Mouse (Mus musculus) hindbrain, embryonic 11.5 days (tissue): ENCODE data around the gene Fut2. TPM values are rescaled to one million over a fixed set of nuclear protein-coding genes. Genes with fewer than 3 reads are reported as not detected.

ENCODE experiments used
- ATAC-seq: fragments of 200-750 bp; cut with Nextera tagmentation; 2 replicates; pipeline ENCODE4 v1.8.0; 2017; ENCODE audit warnings: mild to moderate bottlenecking, moderate TSS enrichment, moderate library complexity; ENCODE audit not compliant: low FRiP score
- DNase-seq: peaks from one replicate; pipeline ENCODE4 v3.0.0-alpha.2; 2015; ENCODE audit warnings: low spot score
- H3K27ac ChIP-seq: fragments of 300-500 bp; sonication (generic); 2 replicates; pipeline ENCODE4 v1.5.1; 2014; ENCODE audit warnings: mild to moderate bottlenecking, low read depth, low read length
- H3K27me3 ChIP-seq: fragments of 300-500 bp; sonication (generic); 2 replicates; pipeline ENCODE4 v1.6.1; 2014; ENCODE audit warnings: mild to moderate bottlenecking, low read length, moderate library complexity, mixed read lengths; ENCODE audit not compliant: control insufficient read depth, insufficient read depth
- H3K36me3 ChIP-seq: fragments of 300-500 bp; sonication (generic); 2 replicates; pipeline ENCODE4 v1.6.1; 2014; ENCODE audit warnings: mild to moderate bottlenecking, low read length, moderate library complexity, mixed read lengths; ENCODE audit not compliant: control insufficient read depth, insufficient read depth
- H3K4me1 ChIP-seq: fragments of 300-500 bp; sonication (generic); replicated peaks from 2 replicates; pipeline ENCODE4 v1.6.1; 2014; ENCODE audit warnings: low read length, mixed read lengths; ENCODE audit not compliant: control insufficient read depth, insufficient read depth
- H3K4me2 ChIP-seq: fragments of 300-500 bp; sonication (generic); replicated peaks from 2 replicates; pipeline ENCODE4 v1.6.1; 2014; ENCODE audit warnings: mild to moderate bottlenecking, low read depth, low read length
- H3K4me3 ChIP-seq: fragments of 300-500 bp; sonication (generic); 2 replicates; pipeline ENCODE4 v1.5.1; 2014; ENCODE audit warnings: low read depth, low read length
- H3K9ac ChIP-seq: fragments of 300-500 bp; sonication (generic); 2 replicates; pipeline ENCODE4 v1.6.1; 2014; ENCODE audit warnings: low read depth, low read length
- H3K9me3 ChIP-seq: fragments of 300-500 bp; sonication (generic); 2 replicates; pipeline ENCODE4 v1.6.1; 2016; ENCODE audit warnings: low read length; ENCODE audit not compliant: control insufficient read depth
- WGBS: fragments of 180-500 bp; shearing (Covaris S2); extraction: QIAGEN DNeasy Blood & Tissue Kit; methylation state at CpG from one replicate; pipeline ENCODE4 v1.1.7; 2014; 5-methylcytosine and 5-hydroxymethylcytosine counted together
- polyA plus RNA-seq: library from polyadenylated mRNA; unstranded; fragments of >200 nt; fragmentation: Nextera tagmentation; extraction: Ambion mirVana; gene quantifications from 2 replicates; pipeline ENCODE4 v1.2.1, GENCODE M21; 2014

The Fut2 gene
- polyA plus RNA-seq, 1 experiment from 2014 or later, result 0.06 TPM

DNA sequence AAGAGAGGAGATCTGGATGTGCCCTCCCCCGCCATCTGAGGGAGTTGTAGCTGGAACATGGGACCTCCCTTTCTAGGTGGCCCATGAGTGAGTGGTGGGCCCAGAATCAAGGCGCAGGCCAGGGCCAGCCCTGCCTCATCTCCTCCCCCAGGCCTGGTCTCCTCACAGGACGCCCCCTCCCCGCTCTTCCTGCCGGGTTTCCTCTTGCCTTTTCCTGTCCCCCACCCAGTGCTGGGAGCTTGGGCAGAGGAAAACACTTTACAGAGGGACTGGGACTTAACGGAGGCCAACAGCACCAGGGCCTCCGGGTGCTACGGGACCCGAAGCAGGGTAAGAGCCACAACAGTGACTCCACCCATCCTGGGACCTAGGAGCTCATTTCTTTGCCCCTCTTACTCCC lies 38.9 kb downstream of the Fut2 start, which contains the start of gene Rasip1:
Gene Rasip1, plus strand, starts transcription at position 228 of the 400 bp plus-strand sequence.
- no peak for ATAC-seq
- H3K36me3 ChIP-seq, result no peaks in the 10 kb centered on the region
- peak within 1 kb of the TSS; percentile 69 for H3K9ac ChIP-seq
- peaks cover 14% of the 10 kb centered on the region for H3K27me3 ChIP-seq
- peak within 1 kb of the TSS; percentile 49 for H3K4me3 ChIP-seq
- no peak within 1 kb of the TSS; the same call in 1 of the 2 replicates for H3K27ac ChIP-seq
- H3K4me1 ChIP-seq, result peaks cover under 1% of the 10 kb centered on the region; the same call in 1 of the 2 replicates
- H3K4me2 ChIP-seq, result peak within 1 kb of the TSS; percentile 93
- WGBS, result 86% methylated on average over 9 of the region's 9 CpGs
- DNase-seq, result no peak
- no peaks in the 10 kb centered on the region for H3K9me3 ChIP-seq

DNA sequence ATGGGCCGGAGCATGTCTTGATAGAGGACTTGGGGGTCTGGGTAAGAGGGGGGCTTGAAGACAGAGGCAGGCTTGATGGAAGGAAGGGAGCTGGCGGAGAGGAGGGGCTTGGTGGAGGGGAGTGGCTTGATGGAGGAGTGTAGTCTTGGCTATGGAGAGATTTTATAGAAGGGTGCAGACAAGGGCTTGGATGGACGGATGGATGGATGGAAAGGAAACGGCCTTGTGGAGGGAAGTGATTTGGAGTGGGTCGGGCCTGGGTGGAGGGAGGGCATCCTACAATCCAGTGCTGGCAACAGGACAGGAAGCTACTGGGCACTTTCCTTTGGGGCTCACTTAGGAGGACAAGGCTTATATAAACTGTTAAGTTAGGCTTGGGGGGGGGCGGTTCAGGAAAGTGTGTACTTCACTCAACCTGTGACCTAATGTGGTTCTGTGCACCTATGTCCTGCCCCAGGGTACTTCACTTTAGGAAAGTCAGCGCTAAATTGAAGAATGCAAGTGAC lies 39.6 kb downstream of the Fut2 start:
- Histone ChIP-seq H3K4me3 (no peak overlapping the region), H3K4me1 (no peaks in the 10 kb centered on the region), H3K27me3 (peaks cover 12% of the 10 kb centered on the region), H3K36me3 (no peaks in the 10 kb centered on the region), H3K9ac (no peak overlapping the region), H3K27ac (no peak overlapping the region), H3K9me3 (no peaks in the 10 kb centered on the region), H3K4me2 (no peak overlapping the region)
- ATAC-seq (no peak), DNase-seq (no peak)
- WGBS, result 91% methylated on average over 7 of the region's 7 CpGs

DNA sequence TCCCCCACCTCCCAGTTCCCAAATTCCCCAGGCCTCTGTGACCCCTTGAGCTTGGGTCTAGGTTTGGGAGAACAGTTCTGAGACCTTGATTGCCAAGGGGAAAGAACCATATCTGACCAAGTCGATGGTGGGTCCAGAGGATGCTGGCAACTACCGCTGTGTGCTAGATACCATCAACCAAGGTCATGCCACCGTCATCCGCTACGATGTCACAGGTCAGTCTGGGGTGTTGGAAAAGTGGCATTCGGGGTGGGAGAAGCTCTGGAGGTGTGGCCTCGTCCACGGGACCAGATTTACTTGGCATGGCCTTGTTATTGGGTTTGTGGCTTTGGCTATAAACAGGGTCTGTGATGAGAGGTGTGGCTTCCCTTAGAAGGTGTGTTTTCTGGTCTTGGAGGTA lies 40.7 kb downstream of the Fut2 start:
- H3K9ac ChIP-seq, result no peak overlapping the region
- H3K4me1 ChIP-seq, result no peaks in the 10 kb centered on the region
- H3K4me3 ChIP-seq, result no peak overlapping the region
- no peak overlapping the region for H3K4me2 ChIP-seq
- ATAC-seq, result no peak
- no peaks in the 10 kb centered on the region for H3K9me3 ChIP-seq
- H3K27ac ChIP-seq, result no peak overlapping the region
- no peaks in the 10 kb centered on the region for H3K36me3 ChIP-seq
- 94% methylated on average over 8 of the region's 8 CpGs for WGBS
- DNase-seq, result no peak
- peaks cover 12% of the 10 kb centered on the region for H3K27me3 ChIP-seq

DNA sequence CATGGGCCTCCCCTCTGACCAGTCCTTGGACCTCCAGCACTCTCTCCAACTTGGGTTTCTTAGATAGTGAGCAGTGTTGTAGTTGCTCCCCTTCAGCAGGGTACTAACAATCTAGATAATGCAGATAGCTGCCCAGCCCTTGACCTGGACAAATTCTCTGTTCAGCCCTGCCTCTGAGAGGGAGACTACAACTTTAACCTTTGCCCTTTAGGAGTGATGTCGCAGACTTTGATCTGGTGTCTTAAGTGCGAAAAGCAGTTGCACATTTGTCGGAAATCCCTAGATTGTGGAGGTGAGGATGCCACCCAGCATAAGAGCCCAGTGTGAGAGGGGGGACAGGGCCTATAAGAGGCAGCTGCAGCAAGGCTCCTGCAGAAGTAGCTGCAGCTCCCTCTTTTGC lies 41.5 kb downstream of the Fut2 start:
- Histone ChIP-seq H3K9me3 (no peaks in the 10 kb centered on the region), H3K4me2 (no peak overlapping the region), H3K36me3 (no peaks in the 10 kb centered on the region), H3K4me1 (no peaks in the 10 kb centered on the region), H3K4me3 (no peak overlapping the region), H3K27ac (no peak overlapping the region), H3K9ac (no peak overlapping the region), H3K27me3 (peaks cover 12% of the 10 kb centered on the region)
- ATAC-seq (no peak), DNase-seq (no peak)
- 86% methylated on average over 3 of the region's 3 CpGs for WGBS

DNA sequence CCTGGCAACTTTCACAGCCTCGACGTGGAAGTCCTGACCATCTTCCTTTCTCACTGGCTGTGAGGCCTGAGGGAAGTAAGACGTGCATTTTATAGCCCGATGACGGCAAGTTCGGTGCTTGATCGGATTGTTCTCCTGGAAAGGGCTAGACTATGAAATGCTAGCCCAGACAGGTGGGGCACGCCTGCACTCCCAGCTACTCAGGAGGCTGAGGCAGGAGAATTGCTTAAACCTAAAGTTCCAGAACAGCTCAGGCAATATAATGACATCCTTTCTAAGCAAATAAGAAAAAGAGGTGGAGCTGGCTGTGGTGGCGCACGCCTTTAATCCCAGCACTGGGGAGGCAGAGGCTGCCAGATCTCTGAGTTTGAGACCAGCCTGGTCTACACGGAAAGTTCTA lies 42.7 kb downstream of the Fut2 start:
- H3K4me2 ChIP-seq, result no peak overlapping the region
- H3K9me3 ChIP-seq, result no peaks in the 10 kb centered on the region
- no peak overlapping the region for H3K4me3 ChIP-seq
- 95% methylated on average over 11 of the region's 11 CpGs for WGBS
- peaks cover 12% of the 10 kb centered on the region for H3K27me3 ChIP-seq
- DNase-seq (no peak), ATAC-seq (no peak)
- no peak overlapping the region for H3K9ac ChIP-seq
- no peak overlapping the region for H3K27ac ChIP-seq
- no peaks in the 10 kb centered on the region for H3K36me3 ChIP-seq
- H3K4me1 ChIP-seq, result no peaks in the 10 kb centered on the region

DNA sequence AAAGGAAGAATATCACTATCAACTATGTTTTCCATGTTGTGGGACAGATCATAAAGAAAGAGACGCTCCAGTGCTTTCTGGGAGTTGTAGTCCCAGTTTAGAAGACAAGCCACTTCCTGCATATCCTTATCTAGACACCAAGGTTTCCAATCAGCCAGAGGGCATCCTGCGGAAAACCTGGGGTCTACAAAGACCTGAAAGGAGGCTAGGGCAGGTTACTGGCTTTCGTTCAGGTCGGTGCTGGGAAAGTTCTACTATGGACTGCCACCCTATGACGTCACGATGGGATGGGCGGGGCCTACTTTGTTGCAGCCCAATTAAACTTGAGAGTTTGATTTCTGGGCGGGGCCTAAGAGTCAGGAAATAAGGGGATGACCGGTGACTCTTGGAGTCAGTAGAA lies 44.8 kb downstream of the Fut2 start, which contains the start of gene Izumo1:
Gene Izumo1, plus strand, starts transcription at position 369 of the 400 bp plus-strand sequence.
- H3K4me2 ChIP-seq, result no peak within 1 kb of the TSS
- H3K9ac ChIP-seq, result no peak within 1 kb of the TSS
- ATAC-seq, result no peak
- H3K4me3 ChIP-seq, result no peak within 1 kb of the TSS
- 38% methylated on average over 9 of the region's 9 CpGs for WGBS
- peaks cover 12% of the 10 kb centered on the region for H3K27me3 ChIP-seq
- peak; percentile 33 for DNase-seq
- no peaks in the 10 kb centered on the region; the same call in 1 of the 2 replicates for H3K4me1 ChIP-seq
- no peaks in the 10 kb centered on the region for H3K9me3 ChIP-seq
- no peaks in the 10 kb centered on the region for H3K36me3 ChIP-seq
- H3K27ac ChIP-seq, result no peak within 1 kb of the TSS

DNA sequence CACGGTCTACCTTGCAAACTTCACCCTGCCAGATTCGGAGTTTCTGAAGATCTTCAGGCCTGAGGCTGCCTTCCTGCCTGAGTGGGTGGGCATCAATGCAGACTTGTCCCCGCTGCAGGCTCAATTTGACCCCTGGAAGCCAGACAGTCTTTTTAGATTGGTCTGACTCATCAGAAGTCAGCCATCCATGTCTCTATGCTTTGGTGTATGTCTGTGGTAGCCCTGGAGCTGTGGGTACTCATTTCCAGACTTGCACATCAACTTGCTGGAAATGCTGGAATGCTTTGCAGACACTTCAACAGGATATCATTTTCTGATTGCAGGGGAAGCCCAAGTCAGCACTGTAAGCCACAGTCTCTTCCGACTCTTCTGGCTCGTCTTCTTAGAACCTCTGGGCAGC lies 46.6 kb downstream of the Fut2 start:
- ATAC-seq, result no peak
- Histone ChIP-seq H3K27ac (no peak overlapping the region), H3K4me2 (no peak overlapping the region), H3K4me1 (no peaks in the 10 kb centered on the region; the same call in 1 of the 2 replicates), H3K27me3 (peaks cover 12% of the 10 kb centered on the region), H3K4me3 (no peak overlapping the region), H3K36me3 (no peaks in the 10 kb centered on the region), H3K9me3 (no peaks in the 10 kb centered on the region), H3K9ac (no peak overlapping the region)
- WGBS, result 92% methylated on average over 5 of the region's 5 CpGs
- no peak for DNase-seq

DNA sequence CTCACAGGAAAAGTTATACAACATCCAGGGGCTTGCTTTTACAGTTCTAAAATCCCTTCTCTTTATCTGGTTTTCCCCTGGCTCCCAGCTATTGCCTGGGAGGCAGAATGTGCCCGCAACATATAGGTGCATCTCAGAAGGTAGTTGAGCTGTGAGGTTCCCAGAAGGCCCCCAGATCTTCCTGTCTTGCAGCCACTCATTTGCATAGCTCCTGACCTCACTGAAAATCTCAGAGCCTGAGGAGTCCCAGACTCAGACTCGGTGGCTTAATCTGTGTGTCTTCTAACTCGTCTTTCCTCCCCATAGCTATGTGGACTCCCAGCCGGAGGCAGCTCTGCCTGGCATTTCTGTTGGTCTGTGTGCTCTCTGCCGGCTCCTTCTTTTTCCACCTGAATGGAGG lies 47.9 kb downstream of the Fut2 start:
- H3K9me3 ChIP-seq, result no peaks in the 10 kb centered on the region
- no peak overlapping the region for H3K9ac ChIP-seq
- no peaks in the 10 kb centered on the region for H3K36me3 ChIP-seq
- DNase-seq (no peak), ATAC-seq (no peak)
- peaks cover 12% of the 10 kb centered on the region for H3K27me3 ChIP-seq
- no peaks in the 10 kb centered on the region; the same call in 1 of the 2 replicates for H3K4me1 ChIP-seq
- WGBS, result 80% methylated on average over 5 of the region's 5 CpGs
- no peak overlapping the region for H3K27ac ChIP-seq
- no peak overlapping the region for H3K4me3 ChIP-seq
- H3K4me2 ChIP-seq, result no peak overlapping the region

DNA sequence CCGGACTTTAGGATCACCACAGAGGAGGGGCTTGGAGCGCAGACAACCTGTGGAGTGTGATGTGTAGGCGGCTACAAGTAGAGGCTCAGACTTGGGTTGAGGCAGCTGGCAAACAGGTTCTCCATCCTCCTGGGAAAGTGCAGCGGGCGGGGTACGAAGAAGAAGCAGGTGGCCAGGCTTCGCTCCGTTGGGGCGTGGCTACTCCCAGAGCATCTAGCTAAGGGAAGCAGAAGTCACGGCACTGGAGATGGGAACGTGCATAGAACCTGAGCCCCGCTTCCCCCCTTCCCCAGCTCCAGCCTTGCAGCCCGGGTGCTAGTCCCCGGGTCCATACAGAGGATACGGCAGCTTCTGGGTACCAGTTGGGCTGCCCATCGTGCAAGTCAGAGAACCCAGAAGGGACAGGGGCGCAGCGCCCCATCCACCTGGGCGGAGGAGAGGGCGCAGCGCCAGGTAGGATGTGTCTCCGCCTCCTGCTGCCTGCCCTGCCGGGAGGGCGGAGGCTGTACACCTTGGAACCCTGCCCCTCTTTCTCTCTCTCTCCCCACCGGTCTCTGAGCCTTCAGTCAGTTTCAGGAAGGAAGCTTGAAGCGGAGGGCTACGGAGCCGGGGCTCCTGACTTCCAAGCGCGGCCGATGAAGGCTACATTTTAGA lies 49.0 kb downstream of the Fut2 start, which contains the start of gene Fut1:
Gene Fut1, plus strand, starts transcription at position 248 of the 654 bp plus-strand sequence.
- ATAC-seq, result no peak
- 0 out of 2 replicates have a peak within 1 kb of the TSS, but pooled peaks have one; percentile 15 for H3K4me2 ChIP-seq
- no peaks in the 10 kb centered on the region for H3K9me3 ChIP-seq
- H3K27me3 ChIP-seq, result peaks cover 12% of the 10 kb centered on the region
- WGBS, result 5% methylated on average over 31 of the region's 31 CpGs
- no peak for DNase-seq
- no peaks in the 10 kb centered on the region for H3K36me3 ChIP-seq
- no peak within 1 kb of the TSS for H3K4me3 ChIP-seq
- no peak within 1 kb of the TSS for H3K27ac ChIP-seq
- no peak within 1 kb of the TSS for H3K9ac ChIP-seq
- no peaks in the 10 kb centered on the region; the same call in 1 of the 2 replicates for H3K4me1 ChIP-seq
